Mouse (Mus musculus) urinary bladder, postnatal 0 days (tissue): ENCODE data around the gene Ankrd65. TPM values are rescaled to one million over a fixed set of nuclear protein-coding genes. Genes with fewer than 3 reads are reported as not detected.

Experiments
- microRNA-seq: library from miRNA; unstranded; fragments of <30 nt; microRNA quantifications from one replicate; pipeline ENCODE4, GENCODE M21; 2016
- polyA plus RNA-seq: library from polyadenylated mRNA; unstranded; fragments of >200 nt; fragmentation: Nextera tagmentation; extraction: Ambion mirVana; gene quantifications from 2 replicates; pipeline ENCODE4 v1.2.1, GENCODE M21; 2015

The Ankrd65 gene
- polyA plus RNA-seq: 0.16 and 0.24 TPM in 2 replicates

GRCm38 (mm10) chr4:155790021-155790489 lies at the start of gene Ankrd65:
Gene Ankrd65, plus strand, starts transcription at chr4:155790439.

GRCm38 (mm10) chr4:155760613-155761355 lies 29.5 kb upstream of the Ankrd65 start, which contains the start of gene Atad3a:
Gene Atad3a, minus strand, starts transcription at chr4:155761093.

GRCm38 (mm10) chr4:155774280-155774754 lies 15.9 kb upstream of the Ankrd65 start, which contains the start of gene Vwa1:
Gene Vwa1, minus strand, starts transcription at chr4:155774698.

GRCm38 (mm10) chr4:155785819-155786218 lies 4.4 kb upstream of the Ankrd65 start, which contains the start of gene Tmem88b:
Gene Tmem88b, minus strand, starts transcription at chr4:155785874.

GRCm38 (mm10) chr4:155802741-155803339 lies 12.6 kb downstream of the Ankrd65 start, which contains the start of gene Mrpl20:
Gene Mrpl20, plus strand, starts transcription at chr4:155802878.

GRCm38 (mm10) chr4:155811929-155812664 lies 21.9 kb downstream of the Ankrd65 start, which contains the start of gene Ccnl2:
Gene Ccnl2, plus strand, starts transcription at chr4:155812489.

GRCm38 (mm10) chr4:155831205-155831766 lies 41.0 kb downstream of the Ankrd65 start, which contains the start of gene Aurkaip1:
Gene Aurkaip1, plus strand, starts transcription at chr4:155831272.

GRCm38 (mm10) chr4:155839483-155839910 lies 49.3 kb downstream of the Ankrd65 start, which contains the start of gene Mxra8:
Gene Mxra8, plus strand, starts transcription at chr4:155839680.

GRCm38 (mm10) chr4:155846871-155847578 lies 56.8 kb downstream of the Ankrd65 start, which contains the start of gene Dvl1:
Gene Dvl1, plus strand, starts transcription at chr4:155847402.

Small RNA genes within 50 kb of the gene (microRNA-seq; reads per million reads assigned to microRNA genes)
- gene Gm27743: not detected

Other genes with a start within 250 kb of the Ankrd65 start
- 66.8 and 68.5 TPM in 2 replicates for gene Nadk, start 228.1 kb upstream of the Ankrd65 start, polyA plus RNA-seq
- 3.1 and 3.8 TPM in 2 replicates for gene Slc35e2, start 189.0 kb upstream of the Ankrd65 start, polyA plus RNA-seq
- gene Cdk11b, start 165.6 kb upstream of the Ankrd65 start, polyA plus RNA-seq: 45.0 and 53.4 TPM in 2 replicates
- not detected in 2 replicates for gene Gm10563, start 145.0 kb upstream of the Ankrd65 start, polyA plus RNA-seq
- 143 and 158 TPM in 2 replicates for gene Mmp23, start 137.1 kb upstream of the Ankrd65 start, polyA plus RNA-seq
- 10.8 and 11.4 TPM in 2 replicates for gene Mib2, start 121.2 kb upstream of the Ankrd65 start, polyA plus RNA-seq
- 10.4 and 10.8 TPM in 2 replicates for gene Fndc10, start 96.1 kb upstream of the Ankrd65 start, polyA plus RNA-seq
- gene Ssu72, start 85.6 kb upstream of the Ankrd65 start, polyA plus RNA-seq: 133 and 144 TPM in 2 replicates
- gene Tmem240, start 55.6 kb upstream of the Ankrd65 start, polyA plus RNA-seq: 0.35 and 0.58 TPM in 2 replicates
- 43.9 and 46.1 TPM in 2 replicates for gene Atad3a, start 29.3 kb upstream of the Ankrd65 start, polyA plus RNA-seq
- gene Vwa1, start 15.7 kb upstream of the Ankrd65 start, polyA plus RNA-seq: 47.5 and 51.7 TPM in 2 replicates
- gene Tmem88b, start 4.6 kb upstream of the Ankrd65 start, polyA plus RNA-seq: 0.40 and 0.45 TPM in 2 replicates
- gene Mrpl20, start 12.4 kb downstream of the Ankrd65 start, polyA plus RNA-seq: 437 and 466 TPM in 2 replicates
- 104 and 106 TPM in 2 replicates for gene Ccnl2, start 22.1 kb downstream of the Ankrd65 start, polyA plus RNA-seq
- gene Aurkaip1, start 40.8 kb downstream of the Ankrd65 start, polyA plus RNA-seq: 119 and 125 TPM in 2 replicates
- 126 and 133 TPM in 2 replicates for gene Mxra8, start 49.2 kb downstream of the Ankrd65 start, polyA plus RNA-seq
- gene Dvl1, start 57.0 kb downstream of the Ankrd65 start, polyA plus RNA-seq: 5.5 and 8.2 TPM in 2 replicates
- gene Tas1r3, start 72.9 kb downstream of the Ankrd65 start, polyA plus RNA-seq: 0.12 and 0.15 TPM in 2 replicates
- gene Cptp, start 79.0 kb downstream of the Ankrd65 start, polyA plus RNA-seq: 11.3 and 12.5 TPM in 2 replicates
- gene Ints11, start 79.1 kb downstream of the Ankrd65 start, polyA plus RNA-seq: 27.6 and 27.8 TPM in 2 replicates
- gene Pusl1, start 101.3 kb downstream of the Ankrd65 start, polyA plus RNA-seq: 37.0 and 40.7 TPM in 2 replicates
- 9.9 and 10.4 TPM in 2 replicates for gene Acap3, start 101.4 kb downstream of the Ankrd65 start, polyA plus RNA-seq
- 69.0 and 72.3 TPM in 2 replicates for gene Ube2j2, start 153.4 kb downstream of the Ankrd65 start, polyA plus RNA-seq
- 32.4 and 35.1 TPM in 2 replicates for gene C1qtnf12, start 171.9 kb downstream of the Ankrd65 start, polyA plus RNA-seq
- gene B3galt6, start 202.2 kb downstream of the Ankrd65 start, polyA plus RNA-seq: 9.5 and 10.8 TPM in 2 replicates
- 117 and 120 TPM in 2 replicates for gene Sdf4, start 202.4 kb downstream of the Ankrd65 start, polyA plus RNA-seq
- gene Tnfrsf4, start 223.4 kb downstream of the Ankrd65 start, polyA plus RNA-seq: 0.46 and 0.61 TPM in 2 replicates
- 1.2 and 1.8 TPM in 2 replicates for gene Tnfrsf18, start 235.7 kb downstream of the Ankrd65 start, polyA plus RNA-seq